Mouse (Mus musculus) CH12.LX (cell line): ENCODE results near the gene Snx11.

Experiments
- CHD2 ChIP-seq: IDR thresholded peaks from 2 replicates; pipeline ENCODE4 v1.6.1; 2011; ENCODE audit warnings: low read length, improper control_type of control experiment
- EP300 ChIP-seq: IDR thresholded peaks from 2 replicates; pipeline ENCODE4 v1.6.1; 2011; ENCODE audit warnings: low read length, improper control_type of control experiment
- JUN ChIP-seq: IDR thresholded peaks from 2 replicates; pipeline ENCODE4 v1.6.1; 2011; ENCODE audit warnings: low read depth, mild to moderate bottlenecking, low read length, improper control_type of control experiment, moderate library complexity; ENCODE audit not compliant: insufficient read depth
- MEF2A ChIP-seq: IDR thresholded peaks from 2 replicates; pipeline ENCODE4 v1.6.1; 2014; ENCODE audit warnings: low read depth, mild to moderate bottlenecking, inconsistent platforms, low read length, improper control_type of control experiment, borderline replicate concordance
- MXI1 ChIP-seq: IDR thresholded peaks from 2 replicates; pipeline ENCODE4 v1.6.1; 2011; ENCODE audit warnings: mild to moderate bottlenecking, low read depth, low read length, improper control_type of control experiment
- POLR2AphosphoS2 ChIP-seq: IDR thresholded peaks from 2 replicates; pipeline ENCODE4 v1.6.1; 2011; ENCODE audit warnings: low read depth, low read length, improper control_type of control experiment
- SMC3 ChIP-seq: IDR thresholded peaks from 2 replicates; pipeline ENCODE4 v1.6.1; 2011; ENCODE audit warnings: low read depth, low read length, improper control_type of control experiment
- ZC3H11A ChIP-seq: IDR thresholded peaks from 2 replicates; pipeline ENCODE4 v1.6.1; 2012; ENCODE audit warnings: low read depth, mild to moderate bottlenecking, inconsistent platforms, low read length, improper control_type of control experiment

- TF ChIP-seq CHD2, result no peak
- TF ChIP-seq SMC3, result no peak
- TF ChIP-seq POLR2AphosphoS2, result no peak
- no peak for TF ChIP-seq JUN
- TF ChIP-seq MEF2A, result no peak
- TF ChIP-seq ZC3H11A, result no peak
- TF ChIP-seq EP300, result no peak
- TF ChIP-seq MXI1, result no peak
These were observed 29.8 kb downstream of the Snx11 start for GRCm38 (mm10) chr11:96747555-96747954.
